Mouse (Mus musculus) kidney, adult 2 months (tissue): ENCODE results near the gene Klhdc9.

ENCODE experiments used
- CTCF ChIP-seq: fragments of 200-500 bp; conservative IDR thresholded peaks from 2 replicates; pipeline ENCODE4 v1.5.1; 2011; ENCODE audit warnings: low read depth, mild to moderate bottlenecking, control low read depth, low read length, moderate library complexity, mixed read lengths; ENCODE audit not compliant: insufficient read depth, insufficient read length
- POLR2A ChIP-seq: fragments of 200-500 bp; IDR thresholded peaks from one replicate; pipeline ENCODE4 v1.6.1; 2011; ENCODE audit warnings: low read depth, low read length, control low read depth

DNA sequence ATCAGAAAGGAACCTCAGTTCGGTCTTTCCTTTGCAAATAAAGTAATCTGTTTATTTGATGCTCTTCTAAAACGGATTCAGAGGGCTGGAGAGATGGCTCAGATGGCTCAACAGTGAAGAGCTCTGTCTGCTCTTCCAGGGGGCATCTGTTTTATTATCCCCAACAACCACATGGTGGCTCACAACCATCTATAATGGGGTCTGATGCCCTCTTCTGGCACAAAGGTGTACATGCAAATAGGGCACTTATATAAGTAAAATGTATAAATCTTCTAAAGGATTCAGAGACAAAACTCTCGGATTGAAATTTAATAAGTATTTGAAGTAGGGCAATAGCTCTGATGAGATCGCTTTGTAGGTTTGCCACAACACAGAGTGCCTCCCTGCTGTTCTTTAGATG, 2.2 kb downstream of the Klhdc9 start:
- TF ChIP-seq CTCF (peak; percentile 37; the same call in 1 of the 2 replicates), POLR2A (no peak)
